Mouse (Mus musculus): ENCODE data around the gene Ankrd23. TPM values are rescaled to one million over a fixed set of nuclear protein-coding genes. Genes with fewer than 3 reads are reported as not detected.
A peak's percentile ranks its signal among the peaks of the same experiment; 100 is the strongest.

Gene Ankrd23
- total RNA-seq, 4 experiments from 2014 or later = 2,275 to 3,003 (median 2,494) TPM

DNA sequence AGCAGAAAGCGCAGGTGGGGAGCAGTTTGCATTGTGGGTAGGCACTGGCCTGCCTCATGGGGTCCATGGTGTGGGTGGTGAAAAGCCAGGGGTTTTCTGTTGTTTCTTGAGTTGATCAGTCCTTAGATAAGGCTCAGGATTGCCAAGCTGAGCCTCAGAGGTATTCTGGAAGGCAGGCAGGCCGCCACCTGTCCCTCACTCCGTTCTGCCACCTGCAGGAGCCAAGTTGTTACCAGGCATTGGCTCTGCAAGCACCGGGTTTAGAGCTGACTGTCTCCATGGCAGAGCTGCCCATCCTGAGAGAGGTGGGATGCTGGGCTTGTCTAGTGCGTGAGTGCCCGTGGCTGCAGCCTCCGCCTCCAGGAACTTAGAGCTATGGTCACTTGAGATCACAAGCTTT lies 14.5 kb downstream of the Ankrd23 start:
- DNase-seq (ENCODE audit: low spot score in 2 of 2) = no peak

GRCm38 (mm10) chr1:36519626-36520025 lies 17.1 kb downstream of the Ankrd23 start:
- DNase-seq (ENCODE audit: low spot score in 2 of 2) = no peak

GRCm38 (mm10) chr1:36518259-36518658 lies 18.4 kb downstream of the Ankrd23 start:
- DNase-seq (ENCODE audit: low spot score in 2 of 2) = no peak

GRCm38 (mm10) chr1:36513718-36514117 lies 23.0 kb downstream of the Ankrd23 start:
- DNase-seq (ENCODE audit: low spot score in 2 of 2) = no peak

GRCm38 (mm10) chr1:36513310-36513709 lies 23.4 kb downstream of the Ankrd23 start:
- no peak for DNase-seq (ENCODE audit: low spot score in 2 of 2)

DNA sequence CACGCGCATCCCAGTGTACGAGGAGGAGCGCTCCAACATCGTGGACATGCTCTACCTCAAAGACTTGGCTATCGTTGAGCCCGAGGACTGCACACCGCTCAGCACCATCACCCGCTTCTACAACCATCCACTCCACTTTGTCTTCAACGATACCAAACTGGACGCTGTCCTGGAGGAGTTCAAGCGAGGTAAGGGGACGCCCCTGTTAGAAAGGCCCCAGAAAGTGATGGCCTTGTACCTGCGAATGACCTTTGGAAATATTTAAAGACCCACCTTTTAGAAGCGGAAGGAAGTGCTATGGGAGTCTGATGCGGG lies 23.8 kb downstream of the Ankrd23 start:
- DNase-seq (ENCODE audit: low spot score in 2 of 2) = no peak

- DNase-seq (ENCODE audit: low spot score in 2 of 2) = peak; percentile 45 to 63
Measured at GRCm38 (mm10) chr1:36512089-36512965, 24.4 kb downstream of the Ankrd23 start.

GRCm38 (mm10) chr1:36511289-36512021 lies 25.2 kb downstream of the Ankrd23 start, which contains the start of gene Cnnm3:
Gene Cnnm3, plus strand, starts transcription at chr1:36511867.
- peak; percentile 99 for DNase-seq (ENCODE audit: low spot score in 2 of 2)

DNA sequence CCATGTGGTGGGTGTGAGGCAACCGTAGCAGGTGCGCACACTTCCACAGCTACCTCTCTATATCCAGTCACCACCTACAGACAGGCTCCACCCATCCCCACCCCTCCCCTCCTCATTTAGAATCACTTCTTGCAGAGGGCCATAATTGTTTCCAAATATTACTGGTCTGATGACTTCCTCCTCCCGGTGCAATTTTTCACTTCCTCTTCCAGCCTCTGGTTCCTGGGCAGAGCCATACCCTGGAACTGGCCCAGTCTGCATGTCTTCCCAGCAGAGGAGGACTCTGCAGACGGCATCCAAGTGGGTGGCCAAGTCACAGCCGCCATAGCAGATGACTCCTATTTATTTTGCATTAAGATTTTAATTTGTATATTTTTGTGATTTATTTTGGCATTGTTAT lies 28.4 kb downstream of the Ankrd23 start:
- no peak for DNase-seq (ENCODE audit: low spot score in 2 of 2)

DNA sequence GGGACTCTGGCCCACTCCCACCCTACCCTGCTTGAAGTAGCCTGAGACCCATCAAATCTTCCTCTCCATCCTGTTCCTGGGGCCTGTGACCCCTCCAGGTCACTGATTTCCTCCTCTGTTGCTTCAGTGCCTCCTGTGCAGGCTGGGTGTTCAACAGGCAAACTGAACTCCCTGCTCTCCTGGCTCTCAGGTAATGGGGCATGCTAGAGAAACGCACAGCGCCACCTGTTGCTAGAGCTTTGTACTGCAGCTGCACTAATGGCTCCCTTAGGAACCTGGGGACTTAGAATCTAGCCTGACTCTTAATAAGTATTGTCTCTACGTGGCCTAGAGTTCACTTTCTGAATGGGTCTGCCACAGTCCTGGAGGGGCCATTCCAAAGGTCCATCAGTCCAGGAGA lies 35.4 kb downstream of the Ankrd23 start:
- peak; percentile 53 to 61 for DNase-seq (ENCODE audit: low spot score in 2 of 2)

DNA sequence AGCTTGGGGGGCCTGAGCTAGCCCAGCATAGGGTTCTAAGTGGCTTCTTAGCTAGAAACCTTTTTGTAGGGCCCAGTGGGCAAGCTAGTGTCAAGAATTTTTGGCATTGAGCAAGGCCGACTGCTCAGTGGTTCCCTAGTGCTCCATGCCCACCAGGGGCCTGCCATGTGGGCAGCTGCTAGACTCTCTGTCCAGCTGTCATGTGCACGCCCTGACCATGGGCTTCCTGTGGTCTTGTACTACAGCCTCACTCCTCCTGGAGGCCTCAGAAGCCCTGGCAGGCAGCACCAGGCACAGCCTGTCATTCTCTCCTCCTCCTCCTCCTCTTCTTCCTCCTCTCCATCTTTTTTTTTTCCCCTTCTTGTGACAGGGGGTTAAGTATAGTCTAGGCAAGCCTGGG lies 39.4 kb downstream of the Ankrd23 start:
- DNase-seq (ENCODE audit: low spot score in 2 of 2) = no peak

- DNase-seq (ENCODE audit: low spot score in 2 of 2) = no peak
Measured at GRCm38 (mm10) chr1:36496719-36497118, 40.0 kb downstream of the Ankrd23 start.

- DNase-seq (ENCODE audit: low spot score in 2 of 2) = no peak
Measured at GRCm38 (mm10) chr1:36493299-36493698, 43.4 kb downstream of the Ankrd23 start.

DNA sequence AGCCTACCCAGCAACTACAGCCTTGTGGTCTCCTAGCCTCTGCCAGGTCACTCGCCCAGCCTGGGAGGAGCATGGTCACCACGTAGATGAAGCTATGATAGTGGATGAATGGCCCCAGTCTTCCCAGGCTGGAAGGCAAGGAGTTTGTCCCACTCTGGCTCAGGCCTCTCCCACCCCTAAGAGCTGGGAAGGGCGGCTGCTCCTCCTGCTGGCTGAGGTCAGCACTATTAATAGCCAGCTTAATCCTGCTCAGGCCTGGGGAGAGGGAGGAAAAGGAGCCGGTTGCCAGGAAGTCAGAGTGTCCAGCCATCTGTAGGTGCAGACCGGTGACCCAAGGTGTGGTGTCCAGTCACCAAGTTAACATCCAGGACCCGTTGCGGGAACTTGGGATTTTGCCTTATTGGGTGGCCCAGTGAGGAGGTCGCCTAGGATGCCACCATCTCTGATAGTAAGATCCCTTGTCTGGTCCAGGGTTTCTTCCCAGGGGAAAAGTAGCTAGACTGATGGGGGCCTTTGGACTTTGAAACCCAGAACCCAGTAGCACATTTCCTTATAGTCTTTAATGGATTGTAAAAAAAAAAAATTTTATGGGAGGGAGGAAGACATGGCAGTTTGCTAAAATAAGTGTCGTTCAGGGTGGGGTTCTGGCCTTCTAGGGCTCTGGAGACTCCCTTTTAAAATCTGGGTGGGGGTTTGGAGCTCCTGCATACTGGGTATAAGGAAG lies 44.1 kb downstream of the Ankrd23 start:
- DNase-seq (ENCODE audit: low spot score in 2 of 2) = peak; percentile 45 to 62

DNA sequence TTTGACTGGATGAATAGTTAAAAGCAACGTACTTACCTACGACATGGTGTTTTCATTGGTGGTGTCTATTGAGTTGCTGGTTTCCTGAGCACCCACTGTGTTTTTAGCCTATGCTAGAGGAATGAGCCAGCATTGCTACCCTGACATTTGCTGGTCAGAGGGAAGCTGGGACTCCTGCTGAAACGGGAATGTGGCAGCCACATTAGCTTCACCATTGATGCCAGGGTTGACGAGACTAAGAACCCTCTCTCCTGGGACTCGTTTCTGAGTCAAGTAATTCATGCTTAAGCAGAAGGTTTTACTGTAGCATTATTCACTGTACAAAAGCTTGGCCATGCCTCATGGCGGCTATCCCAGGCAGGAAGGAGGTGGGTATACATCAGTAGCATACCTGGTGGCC lies 47.0 kb downstream of the Ankrd23 start:
- no peak for DNase-seq (ENCODE audit: low spot score in 2 of 2)

DNA sequence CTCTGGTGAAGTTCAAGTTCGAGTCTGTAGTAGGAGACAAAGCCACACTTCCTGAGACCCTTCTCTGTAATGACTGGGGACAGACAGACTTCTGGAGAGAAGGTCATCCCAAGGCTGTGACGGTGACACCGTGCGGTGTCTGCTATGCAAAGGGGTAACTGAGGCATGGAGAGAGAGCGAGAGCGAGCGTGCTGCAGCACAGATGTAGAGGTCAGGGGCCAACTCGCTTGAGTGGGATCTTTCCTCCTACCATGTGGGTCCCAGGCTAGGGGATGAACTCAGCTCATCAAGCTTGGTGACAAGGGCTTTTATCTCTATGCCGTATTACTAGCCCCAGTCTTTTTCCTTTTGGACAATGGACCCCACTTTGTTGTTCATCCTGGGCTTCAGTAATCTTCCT lies 49.6 kb downstream of the Ankrd23 start:
- no peak for DNase-seq (ENCODE audit: low spot score in 2 of 2)

- no peak for DNase-seq (ENCODE audit: low spot score in 2 of 2)
Measured at GRCm38 (mm10) chr1:36485080-36485479, 51.6 kb downstream of the Ankrd23 start.

DNA sequence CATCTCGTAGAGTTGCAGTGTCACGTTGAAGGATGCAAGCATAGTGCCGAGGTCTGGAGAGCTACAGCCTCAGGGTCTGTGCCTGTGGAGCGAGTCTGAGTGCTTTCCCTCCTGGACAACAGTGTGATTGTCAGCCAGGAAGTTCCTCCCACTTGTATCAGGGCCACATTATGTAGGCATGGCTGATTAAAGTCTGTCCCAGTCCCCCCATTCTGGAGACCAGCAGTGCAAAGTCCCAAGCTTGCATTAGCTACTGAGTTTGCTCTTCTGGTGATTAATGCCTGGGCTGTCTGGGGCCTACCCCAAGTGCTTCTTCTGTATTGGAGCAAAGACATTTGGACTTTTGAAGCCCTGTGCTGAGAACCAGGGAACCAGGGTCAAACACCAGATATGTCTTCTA lies 52.9 kb downstream of the Ankrd23 start:
- DNase-seq (ENCODE audit: low spot score in 2 of 2) = no peak

Data from gastrocnemius, adult 8-10 months (tissue).